Mouse (Mus musculus): ENCODE results near the gene Otog. TPM values are rescaled to one million over a fixed set of nuclear protein-coding genes. Genes with fewer than 3 reads are reported as not detected.

The Otog gene
- under 1 TPM; 0.10 to 0.12 TPM for total RNA-seq (2021)
- long read RNA-seq, experiment 1, result 0 reads
- long read RNA-seq, experiment 2, result 0 reads

GRCm38 (mm10) chr7:46240696-46241095 is at the start of gene Otog:
Gene Otog (plus strand): TSS chr7:46240987.
- no peak for DNase-seq (ENCODE audit: low spot score in 2 of 2)

- no peak for DNase-seq (ENCODE audit: low spot score in 2 of 2)
Measured at GRCm38 (mm10) chr7:46195356-46195755, 45.4 kb upstream of the Otog start.

DNA sequence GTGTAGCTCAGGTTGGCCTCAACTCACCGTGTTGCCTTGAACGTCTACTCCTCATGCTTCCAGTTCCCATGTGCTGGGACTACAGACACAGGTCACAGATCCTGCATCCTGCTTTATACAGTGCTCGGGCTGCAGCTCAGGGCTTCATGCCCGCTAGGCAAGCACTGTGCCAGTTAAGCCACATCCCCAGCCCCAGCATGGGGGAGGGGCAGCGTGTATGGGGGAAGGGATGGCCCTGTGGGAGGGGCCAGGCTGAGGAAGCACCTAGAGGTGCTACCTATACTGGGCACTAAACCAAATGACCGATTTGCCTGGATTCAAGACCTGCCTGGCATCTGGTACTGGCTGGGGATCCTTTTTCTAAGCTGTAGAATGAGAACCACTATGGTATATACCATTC is 40.8 kb upstream of the Otog start:
- DNase-seq (ENCODE audit: low spot score in 2 of 2), result no peak

DNA sequence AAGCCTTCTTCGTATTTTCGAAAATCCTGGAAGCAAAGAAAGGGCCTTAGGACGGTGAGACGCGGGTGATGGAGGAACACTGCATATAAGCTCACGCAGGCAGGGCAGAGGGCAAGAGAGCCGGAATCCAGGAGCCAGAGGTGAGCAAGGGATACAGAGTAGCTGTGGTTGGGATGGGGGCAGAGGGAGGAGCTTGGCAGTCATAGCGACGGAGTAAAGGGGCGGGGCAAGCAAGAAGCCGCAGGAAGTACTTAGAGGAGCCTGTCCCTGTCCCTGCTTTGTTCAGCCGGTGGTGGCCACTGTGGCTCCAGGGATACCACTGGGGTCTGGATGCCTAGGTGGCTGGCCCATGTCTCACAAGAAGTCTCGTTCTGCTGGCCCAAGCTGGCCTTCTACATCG is 39.1 kb upstream of the Otog start:
- no peak for DNase-seq (ENCODE audit: low spot score in 2 of 2)

DNA sequence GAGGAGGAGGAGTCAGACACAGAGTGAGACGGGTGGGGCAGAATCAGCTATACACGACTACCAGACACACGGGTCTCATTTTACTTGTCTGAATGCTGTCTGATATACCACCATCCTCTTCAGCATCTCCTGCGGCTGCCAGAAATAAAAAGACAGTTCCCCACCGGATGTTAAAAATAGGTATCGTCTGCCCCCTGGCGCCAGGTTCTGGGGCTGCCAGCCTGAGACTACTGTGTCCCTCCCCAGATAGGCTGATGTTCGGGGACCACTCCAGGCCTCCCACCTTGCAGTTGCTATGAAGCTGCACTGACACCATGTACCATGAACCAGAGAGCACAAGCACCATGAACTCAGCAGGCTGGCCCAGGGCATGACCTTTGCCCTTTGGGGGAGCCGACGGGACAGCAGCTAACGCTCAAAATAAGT is 36.7 kb upstream of the Otog start:
- DNase-seq (ENCODE audit: low spot score in 2 of 2), result peak; percentile 63 to 72

GRCm38 (mm10) chr7:46204775-46205174 is 36.0 kb upstream of the Otog start:
- DNase-seq (ENCODE audit: low spot score in 2 of 2), result no peak

DNA sequence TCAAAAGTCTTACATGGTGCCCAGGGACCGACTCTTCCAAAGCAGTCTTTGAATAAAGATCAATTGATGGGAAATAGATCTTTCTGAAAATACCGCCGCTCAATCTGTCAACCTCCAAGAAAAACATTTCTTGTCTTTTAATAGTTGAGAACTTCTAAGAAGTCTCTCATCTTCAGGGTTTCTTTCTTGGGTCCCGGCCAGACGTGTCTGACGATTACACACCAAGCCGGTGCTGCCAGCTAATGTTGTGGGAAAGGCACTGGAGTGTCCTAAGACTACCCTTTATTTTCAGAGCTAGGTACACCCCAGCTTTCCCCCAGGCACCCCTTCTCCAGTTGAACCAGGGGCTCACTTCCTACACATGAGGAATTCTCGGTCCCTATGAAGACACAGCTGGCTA is 32.7 kb upstream of the Otog start:
- DNase-seq (ENCODE audit: low spot score in 2 of 2), result peak in 1 of 2 experiments; percentile 31

- no peak for DNase-seq (ENCODE audit: low spot score in 2 of 2)
Measured at GRCm38 (mm10) chr7:46210276-46210675, 30.5 kb upstream of the Otog start.

DNA sequence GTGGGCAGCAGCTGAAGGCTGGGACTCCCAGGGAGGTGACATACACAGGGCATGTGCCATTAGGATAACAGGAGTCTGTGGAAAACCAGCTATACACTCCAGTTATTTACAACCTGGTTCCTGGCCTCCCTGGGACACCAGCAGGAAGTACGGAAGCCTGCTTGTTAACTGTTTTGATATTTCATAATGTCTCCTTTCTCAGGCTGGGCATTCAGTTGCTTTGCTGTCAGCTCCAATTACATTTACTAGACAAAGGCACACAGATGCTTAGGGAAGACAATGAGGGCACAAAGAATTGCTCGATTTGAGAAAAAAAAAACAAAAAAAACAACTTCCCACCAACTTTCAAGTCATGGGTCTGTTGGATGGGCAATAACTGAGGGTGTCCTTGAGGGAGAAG is 24.3 kb upstream of the Otog start:
- DNase-seq (ENCODE audit: low spot score in 2 of 2), result no peak

GRCm38 (mm10) chr7:46218415-46218814 is 22.4 kb upstream of the Otog start:
- no peak for DNase-seq (ENCODE audit: low spot score in 2 of 2)

- DNase-seq (ENCODE audit: low spot score in 2 of 2), result no peak
Measured at GRCm38 (mm10) chr7:46220591-46221129, 20.1 kb upstream of the Otog start.

DNA sequence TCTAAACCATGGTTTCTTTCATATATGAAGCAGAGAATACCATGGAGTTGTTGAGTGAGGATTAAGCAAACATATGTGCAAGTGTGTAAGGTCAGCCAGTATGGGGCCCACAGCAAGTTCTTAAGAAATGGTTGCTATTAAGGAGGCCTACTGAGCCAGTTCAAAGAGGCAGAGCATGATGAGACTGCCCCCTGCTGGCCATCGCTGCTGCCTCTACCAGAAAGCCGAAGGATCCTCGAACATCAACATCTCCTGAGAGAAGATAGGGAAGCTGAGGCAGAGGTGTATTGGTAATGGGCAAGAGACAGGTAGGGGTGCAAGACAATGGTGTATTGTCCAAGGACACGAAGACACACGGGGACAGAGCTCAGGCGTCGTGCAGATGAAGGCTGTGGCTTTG is 14.5 kb upstream of the Otog start:
- peak; percentile 44 to 52 for DNase-seq (ENCODE audit: low spot score in 2 of 2)

DNA sequence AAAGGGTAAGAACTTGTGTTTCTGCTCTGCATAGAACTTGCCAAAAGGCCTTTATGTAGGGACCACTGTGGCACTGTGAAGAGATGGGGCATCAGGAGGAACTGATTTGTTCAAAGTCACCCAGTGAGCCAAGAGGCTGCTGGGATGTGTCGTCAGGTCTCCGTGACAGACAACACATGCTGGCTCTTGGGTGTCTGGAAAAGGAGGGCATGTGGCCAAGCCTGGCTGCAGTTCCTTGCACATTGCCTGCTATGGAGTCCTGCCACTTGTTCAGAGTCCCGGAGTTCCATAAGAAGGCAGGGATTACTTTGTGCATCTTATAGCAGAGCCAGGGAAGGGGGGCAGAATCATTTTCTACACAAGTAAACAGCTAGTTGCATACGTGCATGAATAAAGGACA is 13.9 kb upstream of the Otog start:
- DNase-seq (ENCODE audit: low spot score in 2 of 2), result peak in 1 of 2 experiments; percentile 28

DNA sequence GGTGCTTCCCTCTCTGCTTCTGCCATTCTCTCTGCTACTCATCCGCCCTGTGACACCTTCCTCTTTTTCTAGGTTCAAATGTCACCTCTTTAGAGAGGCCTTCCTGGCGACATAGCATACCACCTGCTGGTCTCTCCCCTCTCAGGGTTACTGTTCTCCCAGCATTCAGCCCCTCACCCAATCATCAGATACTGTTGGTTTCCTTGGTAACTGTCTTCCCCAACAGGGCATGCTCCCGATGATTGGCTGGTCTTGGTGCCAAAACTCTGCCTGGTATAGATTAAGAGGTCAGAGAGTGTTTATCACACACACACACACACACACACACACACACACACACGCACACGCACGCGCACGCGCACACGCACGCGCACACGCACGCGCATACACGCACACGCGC is 4.8 kb upstream of the Otog start:
- DNase-seq (ENCODE audit: low spot score in 2 of 2), result no peak

GRCm38 (mm10) chr7:46236363-46236762 is 4.4 kb upstream of the Otog start:
- no peak for DNase-seq (ENCODE audit: low spot score in 2 of 2)

GRCm38 (mm10) chr7:46237192-46237591 is 3.6 kb upstream of the Otog start:
- no peak for DNase-seq (ENCODE audit: low spot score in 2 of 2)

DNA sequence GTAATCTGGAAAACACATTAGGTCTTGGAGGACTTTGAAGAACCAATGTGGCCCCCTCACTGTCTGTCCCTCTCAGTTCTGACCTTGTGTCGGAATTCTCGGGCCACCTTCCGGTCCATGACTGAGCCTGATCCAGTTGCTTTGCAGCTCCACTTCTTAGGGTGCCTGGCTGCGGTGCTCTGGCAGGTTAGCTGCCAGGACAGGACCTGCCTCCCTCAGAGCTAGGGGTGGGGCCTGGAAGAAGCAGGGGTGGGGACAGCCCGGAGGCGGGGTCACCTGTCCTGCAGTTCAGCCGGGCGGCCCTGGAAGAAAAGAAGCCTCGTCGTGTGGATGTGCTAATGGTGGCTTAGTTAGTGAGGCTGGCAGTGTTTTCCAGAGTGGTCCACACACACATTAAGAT is 2.4 kb upstream of the Otog start, which contains the start of gene Ush1c:
Gene Ush1c, minus strand, starts transcription at position 158 of the 400 bp plus-strand sequence.
- no peak for DNase-seq (ENCODE audit: low spot score in 2 of 2)

- no peak for DNase-seq (ENCODE audit: low spot score in 2 of 2)
Measured at GRCm38 (mm10) chr7:46240091-46240490, 696 bp upstream of the Otog start.

- no peak for DNase-seq (ENCODE audit: low spot score in 2 of 2)
Measured at GRCm38 (mm10) chr7:46246876-46247275, 6.1 kb downstream of the Otog start.

DNA sequence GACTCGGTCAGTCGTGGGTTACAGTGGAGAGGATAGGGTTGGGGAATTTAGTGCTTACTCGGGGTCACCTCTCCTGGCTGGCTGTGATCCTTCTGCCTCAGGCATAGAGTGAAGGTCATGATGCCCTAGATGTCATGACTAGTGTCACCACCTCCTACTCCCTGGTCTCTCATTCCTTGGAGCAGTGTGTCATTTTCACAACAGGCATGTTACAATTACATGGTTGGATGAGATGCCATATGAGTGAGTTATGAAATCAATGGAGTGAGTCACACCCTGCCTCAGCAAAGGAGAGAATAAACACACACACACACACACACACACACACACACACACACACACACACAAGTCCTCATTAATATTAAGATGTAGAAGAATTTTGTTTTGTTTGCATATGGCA is 6.8 kb downstream of the Otog start:
- DNase-seq (ENCODE audit: low spot score in 2 of 2), result no peak

- DNase-seq (ENCODE audit: low spot score in 2 of 2), result no peak
Measured at GRCm38 (mm10) chr7:46251841-46252240, 11.1 kb downstream of the Otog start.

DNA sequence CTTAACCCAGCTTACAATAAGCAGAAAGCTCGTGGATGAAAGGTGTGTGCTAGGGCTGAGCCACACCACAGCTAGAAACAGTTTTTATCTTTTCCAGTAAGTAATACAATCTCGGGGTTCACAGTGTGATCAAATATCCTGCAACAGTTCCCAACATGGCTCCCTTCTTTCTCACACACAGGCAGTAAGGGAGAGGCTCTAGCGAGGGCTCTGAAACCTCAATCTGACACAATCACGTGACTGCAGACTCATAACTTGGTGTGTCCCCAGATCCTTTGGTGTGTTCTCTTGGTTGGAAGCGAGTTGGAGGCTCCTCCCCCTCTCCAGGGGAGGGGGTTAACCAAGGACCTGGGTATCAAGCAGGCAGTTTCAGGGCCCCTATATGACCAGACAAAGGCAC is 35.4 kb downstream of the Otog start:
- no peak for DNase-seq (ENCODE audit: low spot score in 2 of 2)

- DNase-seq (ENCODE audit: low spot score in 2 of 2), result peak; percentile 54 to 74
Measured at GRCm38 (mm10) chr7:46279946-46280345, 39.2 kb downstream of the Otog start.

GRCm38 (mm10) chr7:46280896-46281295 is 40.1 kb downstream of the Otog start:
- DNase-seq (ENCODE audit: low spot score in 2 of 2), result no peak

All from layer of hippocampus, postnatal 14 days (tissue).